Mouse (Mus musculus) thymus, adult 2 months (tissue): ENCODE data around the gene Lhx3.

Experiments
- CTCF ChIP-seq: fragments of 200-500 bp; IDR thresholded peaks from 2 replicates; pipeline ENCODE4 v1.5.1; 2012; ENCODE audit warnings: mild to moderate bottlenecking, control low read depth, low read length, moderate library complexity, borderline replicate concordance; ENCODE audit not compliant: control insufficient read depth, poor library complexity, insufficient read depth; ENCODE audit errors: extremely low read depth
- POLR2A ChIP-seq: fragments of 200-500 bp; IDR thresholded peaks from 2 replicates; pipeline ENCODE4 v1.6.1; 2012; ENCODE audit warnings: mild to moderate bottlenecking, low read length, control low read depth, moderate library complexity; ENCODE audit not compliant: control insufficient read depth, poor library complexity, insufficient read depth; ENCODE audit errors: extremely low read depth

DNA sequence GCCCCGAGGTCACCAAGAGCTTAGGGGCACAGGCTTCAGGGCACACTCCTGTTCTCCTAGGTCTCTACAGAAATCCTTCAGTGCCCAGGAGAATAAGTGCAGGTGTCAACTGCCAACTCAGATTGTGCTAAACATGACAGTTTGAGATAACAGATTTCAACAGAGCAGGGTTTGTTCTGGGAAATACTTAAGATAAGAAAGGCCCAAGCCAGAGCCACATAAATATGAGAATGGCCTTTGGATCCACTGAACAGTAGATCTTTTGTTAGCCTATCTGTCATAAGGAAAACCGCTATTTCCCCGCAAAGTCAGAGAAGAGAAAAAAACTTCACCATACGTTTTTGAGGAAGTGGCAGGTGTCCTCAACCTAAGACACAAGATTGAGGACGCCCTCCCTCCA lies 26.2 kb upstream of the Lhx3 start:
- TF ChIP-seq CTCF, result no peak
- no peak for TF ChIP-seq POLR2A
